Mouse (Mus musculus): ENCODE data around the gene Tmem151a. TPM values are rescaled to one million over a fixed set of nuclear protein-coding genes. Genes with fewer than 3 reads are reported as not detected.

Tmem151a gene
- total and polyA plus RNA-seq, 3 experiments = not detected

DNA sequence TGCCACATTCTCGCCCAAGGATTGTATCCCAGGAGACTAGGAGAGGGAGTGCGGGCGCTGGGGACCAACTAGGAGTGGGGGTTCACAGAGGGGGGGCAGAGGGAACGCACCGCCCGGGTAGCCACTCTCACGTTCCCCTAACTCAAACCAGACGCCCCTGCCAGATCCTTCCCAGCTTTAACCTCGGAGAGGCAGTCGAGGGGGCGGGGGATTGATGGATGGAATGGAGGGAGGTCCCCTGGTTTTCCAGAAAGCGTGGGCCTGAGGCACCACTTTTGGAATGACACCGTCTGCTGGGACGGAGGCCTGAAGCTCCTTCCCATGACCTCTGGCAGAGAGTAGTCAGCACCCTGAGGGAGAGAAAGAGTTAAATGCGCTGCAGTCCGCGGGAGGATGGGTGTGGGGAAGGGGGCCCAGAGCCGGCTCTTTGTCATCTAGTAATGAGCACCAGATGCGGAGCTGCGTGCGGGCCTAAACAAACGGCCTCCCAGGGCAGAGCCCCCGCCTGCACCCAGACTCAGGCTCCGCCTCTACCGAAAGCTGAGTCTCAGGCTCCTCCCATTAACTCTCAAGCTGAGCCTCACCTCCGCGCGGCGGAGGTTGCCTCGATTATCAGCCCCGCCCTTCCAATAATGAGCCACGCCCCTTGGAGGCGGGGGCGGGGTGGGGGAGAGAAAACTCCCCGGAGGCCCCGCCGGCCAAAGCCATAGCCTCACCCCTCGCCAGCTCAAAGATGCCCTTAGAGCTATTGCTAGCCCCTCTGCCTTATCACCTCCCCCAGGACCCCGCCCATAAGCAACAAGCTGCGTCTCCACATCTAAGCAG is 13.6 kb downstream of the Tmem151a start:
- dilution Hi-C loops (cut with MboI; ENCODE audit: extremely low pct_ligation_motif_present, extremely low pct_unique_long_range_greater_than_20kb, low sequenced_read_pairs) = no loop called here
- 0 out of 2 replicates have a peak overlapping the region, but pooled peaks have one; percentile 35 for H3K9ac ChIP-seq (ENCODE audit: insufficient read depth, low read depth)
- in situ Hi-C loops (cut with MboI; ENCODE audit: low pct_ligation_motif_present, low pct_unique_long_range_greater_than_20kb, low sequenced_read_pairs) = no loop called here
- H3K4me1 ChIP-seq (ENCODE audit: control insufficient read depth in 1 of 2, insufficient read depth in 2 of 2) = peaks cover 8 to 23% of the 10 kb centered on the region in 2 experiments; a peak in 3 of 4 replicates
- H3K27me3 ChIP-seq (replicated peaks) = peaks cover 83% of the 10 kb centered on the region
- no peaks in the 10 kb centered on the region for H3K36me3 ChIP-seq (replicated peaks in 1 of 2; ENCODE audit: control insufficient read depth in 1 of 2, insufficient read depth in 1 of 2, low read length in 1 of 2)
- H3K4me3 ChIP-seq (replicated peaks in 1 of 3; ENCODE audit: low read depth in 2 of 3, low read length in 2 of 3, poor library complexity in 1 of 3) = peak overlapping the region; percentile 29 to 47 (median 37)
- peak overlapping the region; percentile 80 for H3K4me2 ChIP-seq (ENCODE audit: insufficient read depth, low read depth, poor library complexity, severe bottlenecking)
- no peak for TF ChIP-seq IRF4 (IDR thresholded peaks at IDR 0.05; ENCODE audit: low read depth, low read length)
- peak; percentile 78 for TF ChIP-seq MAZ (IDR thresholded peaks at IDR 0.05; ENCODE audit: low read depth, low read length)
- H3K79me2 ChIP-seq (replicated peaks; ENCODE audit: control insufficient read depth, extremely low read depth, insufficient read depth, poor library complexity, severe bottlenecking) = no peaks in the 10 kb centered on the region
- H3K9me3 ChIP-seq (replicated peaks; ENCODE audit: low read length) = peaks cover 6% of the 10 kb centered on the region
- no peak overlapping the region for H3K27ac ChIP-seq (ENCODE audit: insufficient read depth, low read depth)
- peak; percentile 82 for DNase-seq (ENCODE audit: extremely low read depth)

DNA sequence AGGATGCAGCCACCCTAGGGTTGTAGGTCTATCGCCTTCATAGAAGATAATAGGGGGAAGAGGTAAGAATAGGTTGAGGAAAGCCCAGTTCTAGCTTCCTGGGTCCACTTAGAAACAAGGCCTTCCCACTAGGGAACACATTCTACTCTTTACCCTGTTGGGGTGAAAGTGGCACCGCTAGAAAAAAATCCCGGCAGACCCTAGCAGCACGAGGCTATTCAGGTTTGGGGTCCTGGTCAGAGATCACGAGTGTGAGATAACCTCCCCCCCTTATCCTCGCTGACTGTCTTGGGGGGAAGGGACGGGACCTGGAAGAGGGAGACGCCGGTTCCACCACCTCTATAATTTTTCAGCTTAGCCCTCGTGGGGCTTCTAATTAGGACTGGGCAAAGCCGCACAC is 14.3 kb downstream of the Tmem151a start:
- H3K4me3 ChIP-seq (replicated peaks in 1 of 3; ENCODE audit: low read depth in 2 of 3, low read length in 2 of 3, poor library complexity in 1 of 3) = no peak overlapping the region
- H3K9ac ChIP-seq (ENCODE audit: insufficient read depth, low read depth) = no peak overlapping the region
- no peak for DNase-seq (ENCODE audit: extremely low read depth)
- peaks cover 80% of the 10 kb centered on the region for H3K27me3 ChIP-seq (replicated peaks)
- H3K9me3 ChIP-seq (replicated peaks; ENCODE audit: low read length) = no peaks in the 10 kb centered on the region
- no peaks in the 10 kb centered on the region for H3K79me2 ChIP-seq (replicated peaks; ENCODE audit: control insufficient read depth, extremely low read depth, insufficient read depth, poor library complexity, severe bottlenecking)
- H3K4me2 ChIP-seq (ENCODE audit: insufficient read depth, low read depth, poor library complexity, severe bottlenecking) = no peak overlapping the region
- H3K4me1 ChIP-seq (ENCODE audit: control insufficient read depth in 1 of 2, insufficient read depth in 2 of 2) = peaks cover 8 to 23% of the 10 kb centered on the region in 2 experiments; a peak in 3 of 4 replicates
- H3K36me3 ChIP-seq (replicated peaks in 1 of 2; ENCODE audit: control insufficient read depth in 1 of 2, insufficient read depth in 1 of 2, low read length in 1 of 2) = no peaks in the 10 kb centered on the region
- H3K27ac ChIP-seq (ENCODE audit: insufficient read depth, low read depth) = no peak overlapping the region
- TF ChIP-seq NELFE (IDR thresholded peaks at IDR 0.05; ENCODE audit: low read depth, low read length) (no peak), MAX (IDR thresholded peaks at IDR 0.05; ENCODE audit: low read length) (no peak), E2F4 (IDR thresholded peaks at IDR 0.05; ENCODE audit: insufficient replicate concordance, low read depth, low read length) (no peak), TCF12 (IDR thresholded peaks at IDR 0.05; ENCODE audit: low read depth, low read length) (no peak), ZC3H11A (IDR thresholded peaks at IDR 0.05; ENCODE audit: low read depth, low read length) (no peak), UBTF (IDR thresholded peaks at IDR 0.05; ENCODE audit: low read depth, low read length) (no peak)
- in situ Hi-C loops (cut with MboI; ENCODE audit: low pct_ligation_motif_present, low pct_unique_long_range_greater_than_20kb, low sequenced_read_pairs) (no loop called here), dilution Hi-C loops (cut with MboI; ENCODE audit: extremely low pct_ligation_motif_present, extremely low pct_unique_long_range_greater_than_20kb, low sequenced_read_pairs) (no loop called here)

DNA sequence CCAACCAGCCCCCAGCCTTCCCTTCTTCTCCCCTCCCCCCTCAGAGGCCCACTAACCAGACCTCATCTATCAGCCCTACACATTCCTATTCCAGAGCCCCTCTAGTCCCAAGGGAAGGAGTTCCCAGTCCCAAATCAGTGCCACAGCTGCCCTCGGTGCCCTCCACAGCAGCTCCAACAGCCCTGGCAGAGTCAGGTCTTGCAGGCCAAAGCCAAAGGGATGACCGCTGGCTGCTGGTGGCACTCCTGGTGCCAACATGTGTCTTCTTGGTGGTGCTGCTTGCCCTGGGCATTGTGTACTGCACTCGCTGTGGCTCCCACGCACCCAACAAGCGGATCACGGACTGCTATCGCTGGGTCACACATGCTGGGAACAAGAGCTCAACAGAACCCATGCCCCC is 15.4 kb downstream of the Tmem151a start:
- dilution Hi-C loops (cut with MboI; ENCODE audit: extremely low pct_ligation_motif_present, extremely low pct_unique_long_range_greater_than_20kb, low sequenced_read_pairs) (no loop called here), in situ Hi-C loops (cut with MboI; ENCODE audit: low pct_ligation_motif_present, low pct_unique_long_range_greater_than_20kb, low sequenced_read_pairs) (no loop called here)
- Histone ChIP-seq H3K4me3 (replicated peaks in 1 of 3; ENCODE audit: low read depth in 2 of 3, low read length in 2 of 3, poor library complexity in 1 of 3) (no peak overlapping the region), H3K27me3 (replicated peaks) (peaks cover 84% of the 10 kb centered on the region), H3K9ac (ENCODE audit: insufficient read depth, low read depth) (no peak overlapping the region), H3K79me2 (replicated peaks; ENCODE audit: control insufficient read depth, extremely low read depth, insufficient read depth, poor library complexity, severe bottlenecking) (no peaks in the 10 kb centered on the region), H3K27ac (ENCODE audit: insufficient read depth, low read depth) (no peak overlapping the region), H3K36me3 (replicated peaks in 1 of 2; ENCODE audit: control insufficient read depth in 1 of 2, insufficient read depth in 1 of 2, low read length in 1 of 2) (no peaks in the 10 kb centered on the region), H3K9me3 (replicated peaks; ENCODE audit: low read length) (no peaks in the 10 kb centered on the region), H3K4me2 (ENCODE audit: insufficient read depth, low read depth, poor library complexity, severe bottlenecking) (no peak overlapping the region), H3K4me1 (ENCODE audit: control insufficient read depth in 1 of 2, insufficient read depth in 2 of 2) (peaks cover 8 to 23% of the 10 kb centered on the region in 2 experiments; a peak in 3 of 4 replicates)
- DNase-seq (ENCODE audit: extremely low read depth) = no peak
- no peak for TF ChIP-seq POLR2AphosphoS2 (IDR thresholded peaks at IDR 0.05; ENCODE audit: low read depth, low read length)
- no peak for TF ChIP-seq BHLHE40 (IDR thresholded peaks at IDR 0.05; ENCODE audit: low read depth, low read length)
- no peak for TF ChIP-seq E2F4 (IDR thresholded peaks at IDR 0.05; ENCODE audit: insufficient replicate concordance, low read depth, low read length)
- no peak for TF ChIP-seq ELF1 (IDR thresholded peaks at IDR 0.05; ENCODE audit: low read depth, low read length)
- TF ChIP-seq ZMIZ1 (IDR thresholded peaks at IDR 0.05; ENCODE audit: low read depth, low read length) = no peak
- no peak for TF ChIP-seq HCFC1 (IDR thresholded peaks at IDR 0.05; ENCODE audit: low read depth, low read length)
